29 mouse cellular contexts compared by ENCODE assay signal in genomic region chr7:49709381-49710021, GRCm38 (mm10). TPM values are rescaled to one million over a fixed set of nuclear protein-coding genes. Genes with fewer than 3 reads are reported as not detected.
DNase-seq lines count a peak whose midpoint lies in the region; ATAC-seq and TF ChIP-seq lines count a peak whose summit lies in the region.
"Had no signal": no experiment of that assay in that cellular context is flagged by ENCODE, and none has a peak within 500 bp of the region (broad histone marks: within the 10 kb centered on the region; RNA-seq: fewer than 3 reads in every experiment).

No protein-coding gene starts in this region.

- TF ChIP-seq EP300 in ES-Bruce4 (IDR thresholded peaks at IDR 0.05; ENCODE audit: insufficient read depth, low read depth, low read length), result peak; percentile 35; the same call in 1 of the 2 replicates

- H3K9me3 ChIP-seq in hindbrain, embryonic 11.5 days (ENCODE audit: control insufficient read depth, low read length), result no peaks in the 10 kb centered on the region
- no peaks in the 10 kb centered on the region for H3K9me3 ChIP-seq in hindbrain, embryonic 13.5 days
- no peaks in the 10 kb centered on the region for H3K9me3 ChIP-seq in ES-Bruce4 (replicated peaks; ENCODE audit: control insufficient read depth, insufficient read depth, low read length, poor library complexity, severe bottlenecking)
- H3K9me3 ChIP-seq in midbrain, embryonic 14.5 days (ENCODE audit: control insufficient read depth, low read length), result no peaks in the 10 kb centered on the region
- H3K9me3 ChIP-seq: embryonic facial prominence, embryonic 12.5 days; limb, embryonic 12.5 days; liver, embryonic 15.5 days; megakaryocyte, embryonic 14.5 days; neural tube, embryonic 12.5 days had no signal

- H3K9ac ChIP-seq in hindbrain, embryonic 11.5 days (ENCODE audit: low read depth, low read length), result no peak overlapping the region
- H3K9ac ChIP-seq in hindbrain, embryonic 13.5 days, result no peak overlapping the region
- H3K9ac ChIP-seq in ES-Bruce4 (ENCODE audit: low read depth, poor library complexity, severe bottlenecking), result no peak overlapping the region
- no peak overlapping the region for H3K9ac ChIP-seq in midbrain, embryonic 14.5 days (replicated peaks; ENCODE audit: low read length)
- H3K9ac ChIP-seq: embryonic facial prominence, embryonic 12.5 days; limb, embryonic 12.5 days; liver, embryonic 15.5 days; neural tube, embryonic 12.5 days had no signal

- no peak overlapping the region for H3K27ac ChIP-seq in hindbrain, embryonic 11.5 days (ENCODE audit: low read depth, low read length)
- H3K27ac ChIP-seq in hindbrain, embryonic 13.5 days, result no peak overlapping the region
- H3K27ac ChIP-seq in ES-Bruce4 (ENCODE audit: insufficient read depth, low read length), result no peak overlapping the region
- no peak overlapping the region for H3K27ac ChIP-seq in midbrain, embryonic 14.5 days (replicated peaks; ENCODE audit: low read depth, low read length)
- H3K27ac ChIP-seq: embryonic facial prominence, embryonic 12.5 days; layer of hippocampus, adult 2 months; left cerebral cortex, adult 2 months; limb, embryonic 12.5 days; liver, embryonic 15.5 days; neural tube, embryonic 12.5 days; stomach, postnatal 0 days had no signal

- 16% methylated on average over 9 of the region's 9 CpGs for WGBS in hindbrain, embryonic 11.5 days
- WGBS in hindbrain, embryonic 13.5 days, result 12% methylated on average over 9 of the region's 9 CpGs
- WGBS in midbrain, embryonic 14.5 days, result 9% methylated on average over 9 of the region's 9 CpGs

- no peak overlapping the region for H3K4me2 ChIP-seq in hindbrain, embryonic 11.5 days (replicated peaks; ENCODE audit: low read depth, low read length)
- no peak overlapping the region for H3K4me2 ChIP-seq in hindbrain, embryonic 13.5 days
- H3K4me2 ChIP-seq in midbrain, embryonic 14.5 days (ENCODE audit: low read length), result no peak overlapping the region
- H3K4me2 ChIP-seq: embryonic facial prominence, embryonic 12.5 days; heart, embryonic 11.5 days; limb, embryonic 12.5 days; liver, embryonic 15.5 days; neural tube, embryonic 12.5 days had no signal

- H3K4me1 ChIP-seq in hindbrain, embryonic 11.5 days (replicated peaks; ENCODE audit: control insufficient read depth, insufficient read depth, low read length), result no peaks in the 10 kb centered on the region; the same call in 1 of the 2 replicates
- no peaks in the 10 kb centered on the region for H3K4me1 ChIP-seq in hindbrain, embryonic 13.5 days (replicated peaks)
- H3K4me1 ChIP-seq in ES-Bruce4 (ENCODE audit: control insufficient read depth, insufficient read depth, low read length), result peaks cover 4% of the 10 kb centered on the region
- H3K4me1 ChIP-seq in midbrain, embryonic 14.5 days (ENCODE audit: control insufficient read depth, insufficient read depth, low read length), result peaks cover 6% of the 10 kb centered on the region; the same call in 1 of the 2 replicates
- H3K4me1 ChIP-seq: embryonic facial prominence, embryonic 12.5 days; limb, embryonic 12.5 days; liver, embryonic 15.5 days; megakaryocyte, embryonic 14.5 days had no signal

- H3K4me3 ChIP-seq in hindbrain, embryonic 11.5 days (ENCODE audit: low read depth, low read length), result no peak overlapping the region
- H3K4me3 ChIP-seq in hindbrain, embryonic 13.5 days, result no peak overlapping the region
- no peak overlapping the region for H3K4me3 ChIP-seq in ES-Bruce4 (ENCODE audit: low read depth, low read length)
- H3K4me3 ChIP-seq in midbrain, embryonic 14.5 days (replicated peaks; ENCODE audit: low read depth, low read length), result no peak overlapping the region
- H3K4me3 ChIP-seq: embryonic facial prominence, embryonic 12.5 days; layer of hippocampus, adult 2 months; left cerebral cortex, adult 2 months; limb, embryonic 12.5 days; liver, embryonic 15.5 days; megakaryocyte, embryonic 14.5 days; neural tube, embryonic 12.5 days had no signal

- TF ChIP-seq POLR2A in ES-Bruce4 (IDR thresholded peaks at IDR 0.05; ENCODE audit: insufficient read depth, low read length), result no peak
- TF ChIP-seq POLR2A in brain, embryonic 14.5 days (IDR thresholded peaks at IDR 0.05; ENCODE audit: borderline replicate concordance, extremely low read depth, insufficient read depth, insufficient read length, poor library complexity, severe bottlenecking), result no peak

- intact Hi-C loops in heart, postnatal 10 days (cut with DNase I), result no loop called here

- ATAC-seq in hindbrain, embryonic 11.5 days (ENCODE audit: low FRiP score), result peak; percentile 90
- no peak for ATAC-seq in hindbrain, embryonic 13.5 days (ENCODE audit: low FRiP score)
- ATAC-seq in midbrain, embryonic 14.5 days (ENCODE audit: low FRiP score, low TSS enrichment), result peak; percentile 82; the same call in 1 of the 2 replicates
- ATAC-seq: forebrain, embryonic 14.5 days; lung, postnatal 0 days had no signal

- DNase-seq in hindbrain, embryonic 11.5 days (ENCODE audit: low spot score), result peak; percentile 30
- DNase-seq in brain, embryonic 14.5 days (ENCODE audit: low read depth), result peak; percentile 47
- no peak for DNase-seq in midbrain, embryonic 14.5 days
- no peak for DNase-seq in heart, postnatal 10 days
- DNase-seq in heart, adult 18-20 months, result no peak
- DNase-seq: adrenal gland, adult 8-10 months; cerebellum, adult 8-10 months; cerebellum, postnatal 36 days; gastrocnemius, postnatal 14 days; heart, adult 11 months; kidney, adult 2 months; kidney, postnatal 36 days; lung, postnatal 4 days; right cerebral cortex, postnatal 4 days; thymus, adult 18-20 months; thymus, postnatal 25 days had no signal

- TF ChIP-seq CTCF in ES-Bruce4 (IDR thresholded peaks at IDR 0.05; ENCODE audit: low read depth, low read length), result no peak
- no peak for TF ChIP-seq CTCF in brain, embryonic 14.5 days (IDR thresholded peaks at IDR 0.05; ENCODE audit: borderline replicate concordance, extremely low read depth, insufficient read depth, insufficient read length)

- H3K36me3 ChIP-seq in hindbrain, embryonic 11.5 days (ENCODE audit: control insufficient read depth, insufficient read depth, low read length), result no peaks in the 10 kb centered on the region
- H3K36me3 ChIP-seq in hindbrain, embryonic 13.5 days, result no peaks in the 10 kb centered on the region
- H3K36me3 ChIP-seq in ES-Bruce4 (ENCODE audit: control insufficient read depth, insufficient read depth, low read length, poor library complexity, severe bottlenecking), result no peaks in the 10 kb centered on the region
- H3K36me3 ChIP-seq in midbrain, embryonic 14.5 days (ENCODE audit: control insufficient read depth, insufficient read depth, low read length), result no peaks in the 10 kb centered on the region
- H3K36me3 ChIP-seq: embryonic facial prominence, embryonic 12.5 days; limb, embryonic 12.5 days; liver, embryonic 15.5 days; neural tube, embryonic 12.5 days had no signal

- peaks cover 83% of the 10 kb centered on the region for H3K27me3 ChIP-seq in hindbrain, embryonic 11.5 days (ENCODE audit: control insufficient read depth, insufficient read depth, low read length)
- peaks cover 96% of the 10 kb centered on the region for H3K27me3 ChIP-seq in hindbrain, embryonic 13.5 days
- H3K27me3 ChIP-seq in ES-Bruce4 (ENCODE audit: control insufficient read depth, insufficient read depth, low read length, poor library complexity, severe bottlenecking), result no peaks in the 10 kb centered on the region
- peaks cover 53% of the 10 kb centered on the region for H3K27me3 ChIP-seq in midbrain, embryonic 14.5 days (ENCODE audit: control insufficient read depth, insufficient read depth, low read length)
- H3K27me3 ChIP-seq: embryonic facial prominence, embryonic 12.5 days; liver, embryonic 15.5 days; megakaryocyte, embryonic 14.5 days had no signal

RNA-seq across cellular contexts. Expression of gene Htatip2, which starts 49.4 kb away (rescaled TPM):
- polyA plus RNA-seq in hindbrain, embryonic 11.5 days (2014; fragmentation: Nextera tagmentation; extraction: Ambion mirVana), result 3.3 and 4.4 TPM in 2 replicates
- 3.1 and 3.5 TPM in 2 replicates for polyA plus RNA-seq in hindbrain, embryonic 13.5 days (2015; fragmentation: Nextera tagmentation; extraction: Ambion mirVana)
- polyA plus RNA-seq in ES-Bruce4 (2011; ENCODE audit: insufficient read depth, insufficient read length, low read depth, missing spikeins), result 12.4 and 14.6 TPM in 2 replicates
- 1.3 and 1.5 TPM in 2 replicates for polyA plus RNA-seq in brain, embryonic 14.5 days (2012; rRNA removed)
- 2.2 and 2.7 TPM in 2 replicates for polyA plus RNA-seq in midbrain, embryonic 14.5 days (2014; fragmentation: Nextera tagmentation; extraction: Ambion mirVana)
- 1 to 10 TPM; 6.4 to 7.6 TPM for total RNA-seq in heart, postnatal 10 days (2021)
- 10 to 100 TPM; 24.7 to 25.1 TPM for total RNA-seq in heart, adult 18-20 months (2021)

Comparison
In these comparisons a context has a peak if more than half of its experiments do, and no peak if none do; other contexts are left out.
1. DNase-seq: peak in hindbrain, embryonic 11.5 days (single experiment) and brain, embryonic 14.5 days (single experiment); none in midbrain, embryonic 14.5 days (single experiment), heart, postnatal 10 days (0 of 2) and heart, adult 18-20 months (0 of 2).